Mouse (Mus musculus): ENCODE measurements around the gene Ergic2.

DNA sequence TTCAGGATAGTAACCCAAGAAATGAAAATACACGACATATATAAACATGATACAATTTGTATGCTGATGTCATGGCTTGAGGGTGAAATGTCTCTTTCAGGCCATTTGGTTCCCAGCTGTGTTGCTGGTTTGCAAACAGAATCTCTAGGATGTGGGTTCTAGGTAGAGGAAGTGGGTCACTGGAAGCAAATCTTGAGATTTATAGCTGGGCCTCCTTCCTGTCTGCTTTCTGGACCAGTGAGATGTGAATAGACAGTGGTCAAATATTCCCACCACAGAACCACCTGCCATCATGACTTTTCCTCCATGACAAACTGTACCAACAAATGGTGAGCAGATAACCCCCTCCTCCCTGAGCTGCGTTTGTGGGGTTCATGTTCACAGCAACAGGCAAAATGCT lies 45.6 kb upstream of the Ergic2 start:
- TF ChIP-seq CTCF (conservative IDR thresholded peaks at IDR 0.05 in 1 of 2, IDR thresholded peaks at IDR 0.05 in 1 of 2; ENCODE audit: low read depth in 2 of 2, low read length in 2 of 2) (no peak), CHD1 (IDR thresholded peaks at IDR 0.05; ENCODE audit: low read depth, low read length) (no peak), NRF1 (IDR thresholded peaks at IDR 0.05; ENCODE audit: low read depth, low read length) (no peak), USF2 (conservative IDR thresholded peaks at IDR 0.05; ENCODE audit: low read depth, low read length) (no peak), POLR2A (IDR thresholded peaks at IDR 0.05; ENCODE audit: low read depth, low read length) (no peak), MAFK (IDR thresholded peaks at IDR 0.05; ENCODE audit: insufficient replicate concordance, low read length) (no peak), KAT2A (IDR thresholded peaks at IDR 0.05; ENCODE audit: insufficient replicate concordance, low read length) (no peak), E2F4 (IDR thresholded peaks at IDR 0.05; ENCODE audit: insufficient replicate concordance, low read depth, low read length) (no peak), RAD21 (IDR thresholded peaks at IDR 0.05; ENCODE audit: low read depth, low read length) (no peak), MYC (IDR thresholded peaks at IDR 0.05; ENCODE audit: low read depth, low read length) (no peak), ZNF384 (IDR thresholded peaks at IDR 0.05; ENCODE audit: low read depth, low read length) (no peak), UBTF (IDR thresholded peaks at IDR 0.05; ENCODE audit: low read depth, low read length) (no peak), TCF12 (IDR thresholded peaks at IDR 0.05; ENCODE audit: low read depth, low read length) (no peak), ELF1 (IDR thresholded peaks at IDR 0.05; ENCODE audit: low read depth, low read length) (no peak)
